Mouse (Mus musculus): ENCODE data around the gene Vwa7. TPM values are rescaled to one million over a fixed set of nuclear protein-coding genes. Genes with fewer than 3 reads are reported as not detected.

The Vwa7 gene
- total and polyA plus RNA-seq, 3 experiments: 0.60 to 3.5 (median 1.5) TPM

GRCm38 (mm10) chr17:35063466-35063865 lies 47.1 kb downstream of the Vwa7 start:
- H3K27me3 ChIP-seq (ENCODE audit: insufficient read depth, low read length): peaks cover 37% of the 10 kb centered on the region
- peaks cover 57% of the 10 kb centered on the region for H3K4me1 ChIP-seq (ENCODE audit: insufficient read depth, low read depth, low read length)
- ATAC-seq (ENCODE audit: extremely low read depth, insufficient number of reproducible peaks, low FRiP score, poor library complexity, severe bottlenecking): no peak
- peaks cover 41% of the 10 kb centered on the region for H3K36me3 ChIP-seq (replicated peaks)
- no peak for TF ChIP-seq POLR2AphosphoS5 (IDR thresholded peaks at IDR 0.05; ENCODE audit: insufficient replicate concordance, low read depth, low read length)
- TF ChIP-seq CTCF (IDR thresholded peaks at IDR 0.05; ENCODE audit: low read depth, low read length): no peak
- no peak for TF ChIP-seq GATA1 (IDR thresholded peaks at IDR 0.05; ENCODE audit: borderline replicate concordance, low read length)
- TF ChIP-seq GATA2 (IDR thresholded peaks at IDR 0.05; ENCODE audit: borderline replicate concordance, low read depth, low read length): no peak
- TF ChIP-seq TAL1 (conservative IDR thresholded peaks at IDR 0.05; ENCODE audit: low read depth, low read length): no peak
- no peak overlapping the region for H3K4me3 ChIP-seq (ENCODE audit: low read depth, low read length)
- no peaks in the 10 kb centered on the region for H3K9me3 ChIP-seq (replicated peaks)
- no peak for DNase-seq (ENCODE audit: low spot score)

- DNase-seq (ENCODE audit: low spot score) (no peak), ATAC-seq (ENCODE audit: extremely low read depth, insufficient number of reproducible peaks, low FRiP score, poor library complexity, severe bottlenecking) (no peak)
- H3K36me3 ChIP-seq (replicated peaks): peaks cover 36% of the 10 kb centered on the region
- no peaks in the 10 kb centered on the region for H3K9me3 ChIP-seq (replicated peaks)
- no peak overlapping the region; the same call in 1 of the 2 replicates for H3K4me3 ChIP-seq (ENCODE audit: low read depth, low read length)
- TF ChIP-seq POLR2AphosphoS5 (IDR thresholded peaks at IDR 0.05; ENCODE audit: insufficient replicate concordance, low read depth, low read length) (no peak), GATA1 (IDR thresholded peaks at IDR 0.05; ENCODE audit: borderline replicate concordance, low read length) (no peak), CTCF (IDR thresholded peaks at IDR 0.05; ENCODE audit: low read depth, low read length) (no peak), TAL1 (conservative IDR thresholded peaks at IDR 0.05; ENCODE audit: low read depth, low read length) (no peak), GATA2 (IDR thresholded peaks at IDR 0.05; ENCODE audit: borderline replicate concordance, low read depth, low read length) (no peak)
- peaks cover 51% of the 10 kb centered on the region for H3K4me1 ChIP-seq (ENCODE audit: insufficient read depth, low read depth, low read length)
- peaks cover 47% of the 10 kb centered on the region for H3K27me3 ChIP-seq (ENCODE audit: insufficient read depth, low read length)
Measured at GRCm38 (mm10) chr17:35064378-35064877, 48.0 kb downstream of the Vwa7 start.

GRCm38 (mm10) chr17:35064951-35065947 lies 48.9 kb downstream of the Vwa7 start, which contains the start of gene Ly6g6c:
Ly6g6c (plus strand) TSS chr17:35065388.
- Histone ChIP-seq H3K4me3 (ENCODE audit: low read depth, low read length) (peak within 1 kb of the TSS; percentile 49; the same call in 1 of the 2 replicates), H3K27me3 (ENCODE audit: insufficient read depth, low read length) (peaks cover 52% of the 10 kb centered on the region), H3K4me1 (ENCODE audit: insufficient read depth, low read depth, low read length) (peaks cover 44% of the 10 kb centered on the region), H3K36me3 (replicated peaks) (peaks cover 33% of the 10 kb centered on the region), H3K9me3 (replicated peaks) (no peaks in the 10 kb centered on the region)
- no peak for DNase-seq (ENCODE audit: low spot score)
- no peak for TF ChIP-seq GATA1 (IDR thresholded peaks at IDR 0.05; ENCODE audit: borderline replicate concordance, low read length)
- TF ChIP-seq GATA2 (IDR thresholded peaks at IDR 0.05; ENCODE audit: borderline replicate concordance, low read depth, low read length): no peak
- TF ChIP-seq POLR2AphosphoS5 (IDR thresholded peaks at IDR 0.05; ENCODE audit: insufficient replicate concordance, low read depth, low read length): no peak
- no peak for TF ChIP-seq CTCF (IDR thresholded peaks at IDR 0.05; ENCODE audit: low read depth, low read length)
- no peak for TF ChIP-seq TAL1 (conservative IDR thresholded peaks at IDR 0.05; ENCODE audit: low read depth, low read length)
- ATAC-seq (ENCODE audit: extremely low read depth, insufficient number of reproducible peaks, low FRiP score, poor library complexity, severe bottlenecking): no peak

DNA sequence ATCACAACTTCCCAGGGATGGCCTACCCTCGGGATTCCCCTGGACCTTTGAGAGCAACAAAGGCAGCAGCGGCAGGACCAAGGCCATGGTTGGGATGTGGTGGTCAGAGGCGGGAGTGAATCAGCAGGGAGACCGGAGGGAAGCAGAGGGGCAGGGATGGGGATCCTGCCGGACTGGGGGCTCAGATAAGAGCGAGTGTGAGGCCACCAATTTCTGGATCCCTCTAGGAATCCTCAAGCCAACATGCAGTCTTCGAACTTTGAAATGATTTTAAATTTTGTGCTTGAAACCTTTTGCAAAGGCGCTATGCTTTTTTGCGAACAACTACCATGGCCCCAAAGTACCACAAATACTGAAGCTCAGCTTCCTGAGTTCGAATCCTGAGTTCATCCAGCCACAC lies 49.7 kb downstream of the Vwa7 start, which contains the start of gene Mpig6b:
Mpig6b (minus strand) TSS at position 101 of the 400 bp plus-strand sequence.
- H3K27me3 ChIP-seq (ENCODE audit: insufficient read depth, low read length): peaks cover 52% of the 10 kb centered on the region
- peak within 1 kb of the TSS; percentile 49; the same call in 1 of the 2 replicates for H3K4me3 ChIP-seq (ENCODE audit: low read depth, low read length)
- DNase-seq (ENCODE audit: low spot score) (no peak), ATAC-seq (ENCODE audit: extremely low read depth, insufficient number of reproducible peaks, low FRiP score, poor library complexity, severe bottlenecking) (no peak)
- peaks cover 43% of the 10 kb centered on the region for H3K4me1 ChIP-seq (ENCODE audit: insufficient read depth, low read depth, low read length)
- TF ChIP-seq GATA1 (IDR thresholded peaks at IDR 0.05; ENCODE audit: borderline replicate concordance, low read length): no peak
- TF ChIP-seq GATA2 (IDR thresholded peaks at IDR 0.05; ENCODE audit: borderline replicate concordance, low read depth, low read length): no peak
- no peak for TF ChIP-seq CTCF (IDR thresholded peaks at IDR 0.05; ENCODE audit: low read depth, low read length)
- TF ChIP-seq POLR2AphosphoS5 (IDR thresholded peaks at IDR 0.05; ENCODE audit: insufficient replicate concordance, low read depth, low read length): no peak
- no peak for TF ChIP-seq TAL1 (conservative IDR thresholded peaks at IDR 0.05; ENCODE audit: low read depth, low read length)
- peaks cover 24% of the 10 kb centered on the region for H3K36me3 ChIP-seq (replicated peaks)
- H3K9me3 ChIP-seq (replicated peaks): no peaks in the 10 kb centered on the region

- H3K4me3 ChIP-seq (ENCODE audit: low read depth, low read length): no peak overlapping the region
- ATAC-seq (ENCODE audit: extremely low read depth, insufficient number of reproducible peaks, low FRiP score, poor library complexity, severe bottlenecking) (no peak), DNase-seq (ENCODE audit: low spot score) (no peak)
- peaks cover 4% of the 10 kb centered on the region for H3K36me3 ChIP-seq (replicated peaks)
- peaks cover 36% of the 10 kb centered on the region for H3K4me1 ChIP-seq (ENCODE audit: insufficient read depth, low read depth, low read length)
- TF ChIP-seq TAL1 (conservative IDR thresholded peaks at IDR 0.05; ENCODE audit: low read depth, low read length) (no peak), CTCF (IDR thresholded peaks at IDR 0.05; ENCODE audit: low read depth, low read length) (no peak), POLR2AphosphoS5 (IDR thresholded peaks at IDR 0.05; ENCODE audit: insufficient replicate concordance, low read depth, low read length) (no peak), GATA2 (IDR thresholded peaks at IDR 0.05; ENCODE audit: borderline replicate concordance, low read depth, low read length) (no peak), GATA1 (IDR thresholded peaks at IDR 0.05; ENCODE audit: borderline replicate concordance, low read length) (no peak)
- H3K27me3 ChIP-seq (ENCODE audit: insufficient read depth, low read length): peaks cover 57% of the 10 kb centered on the region
- H3K9me3 ChIP-seq (replicated peaks): no peaks in the 10 kb centered on the region
Measured at GRCm38 (mm10) chr17:35068213-35068914, 52.0 kb downstream of the Vwa7 start.
